In genomic region chr3:54741965-54742364, GRCm38 (mm10) we compare ENCODE assay signal across 31 mouse cellular contexts. TPM values are rescaled to one million over a fixed set of nuclear protein-coding genes. Genes with fewer than 3 reads are reported as not detected.
"Had no signal": no experiment of that assay in that cellular context is flagged by ENCODE, and none has a peak within 500 bp of the region (broad histone marks: within the 10 kb centered on the region; RNA-seq: fewer than 3 reads in every experiment).

No protein-coding gene starts in this region.

- H3K27me3 ChIP-seq: embryonic facial prominence, embryonic 12.5 days; embryonic facial prominence, embryonic 13.5 days; embryonic facial prominence, embryonic 15.5 days; forebrain, embryonic 12.5 days; forebrain, embryonic 13.5 days; forebrain, embryonic 15.5 days had no signal

- H3K4me2 ChIP-seq: embryonic facial prominence, embryonic 12.5 days; embryonic facial prominence, embryonic 13.5 days; embryonic facial prominence, embryonic 15.5 days; forebrain, embryonic 12.5 days; forebrain, embryonic 13.5 days; forebrain, embryonic 15.5 days had no signal

- H3K4me3 ChIP-seq: embryonic facial prominence, embryonic 10.5 days; embryonic facial prominence, embryonic 12.5 days; embryonic facial prominence, embryonic 13.5 days; embryonic facial prominence, embryonic 15.5 days; erythroblast, embryonic 14.5 days; forebrain, embryonic 10.5 days; forebrain, embryonic 12.5 days; forebrain, embryonic 13.5 days; forebrain, embryonic 15.5 days; gastrocnemius, adult 2 months had no signal

- H3K4me1 ChIP-seq: embryonic facial prominence, embryonic 10.5 days; embryonic facial prominence, embryonic 12.5 days; embryonic facial prominence, embryonic 13.5 days; embryonic facial prominence, embryonic 15.5 days; forebrain, embryonic 10.5 days; forebrain, embryonic 12.5 days; forebrain, embryonic 13.5 days; forebrain, embryonic 15.5 days had no signal

- H3K9me3 ChIP-seq: embryonic facial prominence, embryonic 10.5 days; embryonic facial prominence, embryonic 12.5 days; embryonic facial prominence, embryonic 13.5 days; embryonic facial prominence, embryonic 15.5 days; forebrain, embryonic 10.5 days; forebrain, embryonic 12.5 days; forebrain, embryonic 13.5 days; forebrain, embryonic 15.5 days had no signal

- H3K9ac ChIP-seq: embryonic facial prominence, embryonic 12.5 days; embryonic facial prominence, embryonic 13.5 days; embryonic facial prominence, embryonic 15.5 days; forebrain, embryonic 12.5 days; forebrain, embryonic 13.5 days; forebrain, embryonic 15.5 days; forebrain, postnatal 0 days had no signal

- DNase-seq: cerebellum, adult 2 months; cerebellum, adult 8-10 months; cerebellum, adult 9-10 months; cerebellum, adult 9-11 months; cerebellum, postnatal 10 days; cerebellum, postnatal 14 days; cerebellum, postnatal 25 days; cerebellum, postnatal 36 days; embryo, embryonic 11 days; forebrain, postnatal 0 days; gastrocnemius, adult 2 months; gastrocnemius, postnatal 10 days; gastrocnemius, postnatal 14 days; gastrocnemius, postnatal 25 days; gastrocnemius, postnatal 36 days; heart, adult 11 months; heart, adult 18-20 months had no signal

- H3K27ac ChIP-seq: embryonic facial prominence, embryonic 10.5 days; embryonic facial prominence, embryonic 12.5 days; embryonic facial prominence, embryonic 13.5 days; embryonic facial prominence, embryonic 15.5 days; forebrain, embryonic 10.5 days; forebrain, embryonic 12.5 days; forebrain, embryonic 13.5 days; forebrain, embryonic 15.5 days; gastrocnemius, adult 2 months had no signal

- ATAC-seq: forebrain, embryonic 13.5 days; forebrain, embryonic 14.5 days; forebrain, embryonic 15.5 days; forebrain, embryonic 16.5 days; forebrain, postnatal 0 days had no signal

RNA-seq across cellular contexts. Expression of gene Alg5, which starts 6.6 kb away (rescaled TPM):
- polyA plus RNA-seq: erythroblast, embryonic 14.5 days had no signal

RNA-seq across cellular contexts. Expression of gene Smad9, which starts 13.4 kb away (rescaled TPM):
- polyA plus RNA-seq: erythroblast, embryonic 14.5 days had no signal

RNA-seq across cellular contexts. Expression of gene Gm21958, which starts 27.8 kb away (rescaled TPM):
- polyA plus RNA-seq: cerebellum, adult 2 months; cortical plate, adult 2 months; embryonic facial prominence, embryonic 10.5 days; embryonic facial prominence, embryonic 13.5 days; embryonic facial prominence, embryonic 15.5 days; erythroblast, embryonic 14.5 days; forebrain, embryonic 13.5 days; forebrain, embryonic 14.5 days; forebrain, embryonic 16.5 days; frontal cortex, adult 2 months; gonadal fat pad, adult 2 months had no signal
